ENCODE assay signal across 8 mouse cellular contexts in the genomic region with DNA sequence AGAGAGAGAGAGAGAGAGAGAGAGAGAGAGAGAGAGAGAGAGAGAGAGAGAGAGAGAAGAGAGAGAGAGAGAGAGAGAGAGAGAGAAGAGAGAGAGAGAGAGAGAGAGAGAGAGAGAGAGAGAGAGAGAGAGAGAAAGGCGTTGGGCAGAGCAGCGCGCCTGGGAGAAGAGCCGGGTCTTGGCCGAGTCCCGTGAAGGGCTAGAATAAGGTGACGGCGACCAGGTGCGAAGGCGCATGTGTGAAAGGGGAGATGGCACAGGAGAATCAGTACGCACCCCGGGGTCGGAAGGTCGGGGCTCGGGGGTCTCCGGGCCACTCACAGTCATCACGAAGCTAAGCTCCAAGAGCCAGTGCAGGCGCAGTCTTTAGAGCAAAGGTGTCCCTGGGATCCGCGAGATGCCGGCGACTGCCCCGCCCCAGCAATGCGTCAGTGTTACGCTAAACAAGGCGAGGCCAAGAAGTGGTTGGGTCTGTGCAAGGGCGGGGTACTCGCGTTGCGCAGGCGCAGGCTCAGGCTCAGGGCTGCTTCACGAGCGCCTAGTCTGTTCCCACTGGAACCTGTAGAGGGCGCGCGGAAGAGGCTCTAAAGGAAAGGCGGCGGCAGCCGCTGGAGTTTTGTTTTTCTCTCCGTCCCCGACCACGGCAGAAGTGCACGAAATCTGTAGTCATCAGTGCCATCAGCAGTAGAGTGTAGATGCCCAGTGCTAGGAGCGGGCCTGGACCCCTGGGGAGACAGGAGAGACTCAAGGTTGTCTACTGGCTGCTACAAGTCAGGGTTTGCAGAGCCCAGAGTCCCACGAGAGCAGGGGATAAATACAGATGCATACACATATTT. TPM values are rescaled to one million over a fixed set of nuclear protein-coding genes. Genes with fewer than 3 reads are reported as not detected.
DNase-seq lines count a peak whose midpoint lies in the region; ATAC-seq and TF ChIP-seq lines count a peak whose summit lies in the region.

No protein-coding gene starts in this region.

- peak overlapping the region; percentile 93 for H3K27ac ChIP-seq in heart, embryonic 13.5 days (replicated peaks)
- peak overlapping the region; percentile 87 for H3K27ac ChIP-seq in liver, embryonic 12.5 days
- H3K27ac ChIP-seq in stomach, embryonic 15.5 days: peak overlapping the region; percentile 93

- H3K9me3 ChIP-seq in erythroblast, embryonic 14.5 days (ENCODE audit: control insufficient read depth, low read length): no peaks in the 10 kb centered on the region
- H3K9me3 ChIP-seq in heart, embryonic 13.5 days: no peaks in the 10 kb centered on the region
- H3K9me3 ChIP-seq in liver, embryonic 12.5 days (replicated peaks): no peaks in the 10 kb centered on the region
- H3K9me3 ChIP-seq in stomach, embryonic 15.5 days: no peaks in the 10 kb centered on the region

- H3K79me2 ChIP-seq in C2C12 (ENCODE audit: control insufficient read depth, insufficient read depth): peaks cover 17% of the 10 kb centered on the region

- TF ChIP-seq POLR2A in brain, embryonic 14.5 days (IDR thresholded peaks at IDR 0.05; ENCODE audit: borderline replicate concordance, extremely low read depth, insufficient read depth, insufficient read length, poor library complexity, severe bottlenecking): peak; percentile 30; the same call in 1 of the 2 replicates

- H3K9ac ChIP-seq in heart, embryonic 13.5 days: peak overlapping the region; percentile 88
- peak overlapping the region; percentile 78 for H3K9ac ChIP-seq in liver, embryonic 12.5 days
- peak overlapping the region; percentile 41; the same call in 1 of the 2 replicates for H3K9ac ChIP-seq in stomach, embryonic 15.5 days

- H3K4me3 ChIP-seq in C2C12 (ENCODE audit: insufficient read depth, poor library complexity, severe bottlenecking): peak overlapping the region; percentile 44
- H3K4me3 ChIP-seq in erythroblast, embryonic 14.5 days (replicated peaks): peak overlapping the region; percentile 71
- H3K4me3 ChIP-seq in heart, embryonic 13.5 days: peak overlapping the region; percentile 72
- peak overlapping the region; percentile 69 for H3K4me3 ChIP-seq in liver, embryonic 12.5 days
- H3K4me3 ChIP-seq in stomach, embryonic 15.5 days (replicated peaks): peak overlapping the region; percentile 61

- peak overlapping the region; percentile 71 for H3ac ChIP-seq in C2C12 (ENCODE audit: control insufficient read depth, insufficient read length, low read depth)

- WGBS in heart, embryonic 13.5 days: under 1% methylated on average over 45 of the region's 45 CpGs
- WGBS in liver, embryonic 12.5 days (ENCODE audit: insufficient replicate concordance): under 1% methylated on average over 45 of the region's 45 CpGs
- WGBS in stomach, embryonic 15.5 days: under 1% methylated on average over 45 of the region's 45 CpGs

- H3K4me1 ChIP-seq in erythroblast, embryonic 14.5 days (ENCODE audit: control insufficient read depth): peaks cover 56% of the 10 kb centered on the region
- H3K4me1 ChIP-seq in heart, embryonic 13.5 days: peaks cover 49% of the 10 kb centered on the region
- peaks cover 41% of the 10 kb centered on the region for H3K4me1 ChIP-seq in liver, embryonic 12.5 days
- H3K4me1 ChIP-seq in stomach, embryonic 15.5 days: peaks cover 34% of the 10 kb centered on the region

- peaks cover 25% of the 10 kb centered on the region for H3K36me3 ChIP-seq in C2C12 (ENCODE audit: control insufficient read depth, insufficient read depth)
- H3K36me3 ChIP-seq in erythroblast, embryonic 14.5 days (ENCODE audit: control insufficient read depth): peaks cover 28% of the 10 kb centered on the region
- peaks cover 29% of the 10 kb centered on the region for H3K36me3 ChIP-seq in heart, embryonic 13.5 days
- peaks cover 32% of the 10 kb centered on the region for H3K36me3 ChIP-seq in liver, embryonic 12.5 days
- H3K36me3 ChIP-seq in stomach, embryonic 15.5 days: peaks cover 15% of the 10 kb centered on the region

- no peaks in the 10 kb centered on the region for H3K27me3 ChIP-seq in C2C12 (ENCODE audit: control insufficient read depth, insufficient read depth, insufficient read length)
- H3K27me3 ChIP-seq in erythroblast, embryonic 14.5 days (ENCODE audit: control insufficient read depth): no peaks in the 10 kb centered on the region
- no peaks in the 10 kb centered on the region for H3K27me3 ChIP-seq in heart, embryonic 13.5 days (replicated peaks)
- no peaks in the 10 kb centered on the region for H3K27me3 ChIP-seq in liver, embryonic 12.5 days (replicated peaks)
- no peaks in the 10 kb centered on the region for H3K27me3 ChIP-seq in stomach, embryonic 15.5 days (replicated peaks)

- peak overlapping the region; percentile 93 for H3K4me2 ChIP-seq in heart, embryonic 13.5 days
- H3K4me2 ChIP-seq in liver, embryonic 12.5 days: peak overlapping the region; percentile 89
- peak overlapping the region; percentile 90 for H3K4me2 ChIP-seq in stomach, embryonic 15.5 days

- peak; percentile 96 for ATAC-seq in heart, embryonic 13.5 days (ENCODE audit: extremely low read depth, insufficient number of reproducible peaks, low FRiP score, low TSS enrichment)
- ATAC-seq in liver, embryonic 12.5 days: peak; percentile 98
- ATAC-seq in stomach, embryonic 15.5 days (ENCODE audit: insufficient read depth, low FRiP score, low read depth): peak; percentile 98

- H3K79me3 ChIP-seq in C2C12 (ENCODE audit: low read depth): peaks cover 4% of the 10 kb centered on the region

- peak; percentile 40 for TF ChIP-seq CTCF in C2C12 (IDR thresholded peaks at IDR 0.05; ENCODE audit: control insufficient read depth, insufficient read depth, insufficient read length)
- TF ChIP-seq CTCF in brain, embryonic 14.5 days (IDR thresholded peaks at IDR 0.05; ENCODE audit: borderline replicate concordance, extremely low read depth, insufficient read depth, insufficient read length): peak; percentile 83

- peak; percentile 99 for DNase-seq in brain, embryonic 14.5 days (ENCODE audit: low read depth)
- DNase-seq in kidney, postnatal 10 days: peak; percentile 99
- peak; percentile 96 to 97 for DNase-seq in natural killer cell, adult 2 months (ENCODE audit: low spot score in 2 of 2)

TF ChIP-seq in C2C12, 6 proteins besides CTCF, POLR2A, EP300 and RAD21:
- no peak for TF ChIP-seq MAX (IDR thresholded peaks at IDR 0.05)
- no peak for TF ChIP-seq USF1 (IDR thresholded peaks at IDR 0.05; ENCODE audit: low read depth)
- no peak for TF ChIP-seq MYOG (IDR thresholded peaks at IDR 0.05; ENCODE audit: control insufficient read depth, extremely low read depth, insufficient read length)
- no peak for TF ChIP-seq FOSL1 (IDR thresholded peaks at IDR 0.05; ENCODE audit: insufficient read depth, low read length, poor library complexity, severe bottlenecking)
- TF ChIP-seq CEBPB (IDR thresholded peaks at IDR 0.05; ENCODE audit: low read depth): no peak
- no peak for TF ChIP-seq MYOD1 (IDR thresholded peaks at IDR 0.05; ENCODE audit: control insufficient read depth, insufficient read length, low read depth)

RNA-seq across cellular contexts. Expression of gene Unc45a, which starts 0.8 kb away (rescaled TPM):
- polyA plus RNA-seq in C2C12 (2012; fragmentation: generic; extraction: Trizol): 46.9 TPM
- 73.6 and 85.0 TPM in 2 replicates for polyA plus RNA-seq in brain, embryonic 14.5 days (2012; rRNA removed)
- 1.5 and 2.7 TPM in 2 replicates for polyA plus RNA-seq in erythroblast, embryonic 14.5 days (2012)
- polyA plus RNA-seq in heart, embryonic 13.5 days (2015; fragmentation: Nextera tagmentation; extraction: Ambion mirVana): 18.2 and 20.1 TPM in 2 replicates
- 17.1 and 17.3 TPM in 2 replicates for polyA plus RNA-seq in liver, embryonic 12.5 days (2016; fragmentation: Nextera tagmentation; extraction: Ambion mirVana)
- polyA plus RNA-seq in stomach, embryonic 15.5 days (2015; fragmentation: Nextera tagmentation; extraction: Ambion mirVana): 35.5 and 38.3 TPM in 2 replicates

RNA-seq across cellular contexts. Expression of gene Hddc3, which starts 2.9 kb away (rescaled TPM):
- 55.9 TPM for polyA plus RNA-seq in C2C12 (2012; fragmentation: generic; extraction: Trizol)
- polyA plus RNA-seq in brain, embryonic 14.5 days (2012; rRNA removed): 45.0 and 61.4 TPM in 2 replicates
- polyA plus RNA-seq in erythroblast, embryonic 14.5 days (2012): 1.4 and 1.8 TPM in 2 replicates
- polyA plus RNA-seq in heart, embryonic 13.5 days (2015; fragmentation: Nextera tagmentation; extraction: Ambion mirVana): 14.5 and 16.5 TPM in 2 replicates
- 5.1 and 6.8 TPM in 2 replicates for polyA plus RNA-seq in liver, embryonic 12.5 days (2016; fragmentation: Nextera tagmentation; extraction: Ambion mirVana)
- polyA plus RNA-seq in stomach, embryonic 15.5 days (2015; fragmentation: Nextera tagmentation; extraction: Ambion mirVana): 16.4 and 20.1 TPM in 2 replicates

RNA-seq across cellular contexts. Expression of gene Rccd1, which starts 15.8 kb away (rescaled TPM):
- 7.0 TPM for polyA plus RNA-seq in C2C12 (2012; fragmentation: generic; extraction: Trizol)
- polyA plus RNA-seq in brain, embryonic 14.5 days (2012; rRNA removed): 22.2 and 30.1 TPM in 2 replicates
- 0.21 and 0.34 TPM in 2 replicates for polyA plus RNA-seq in erythroblast, embryonic 14.5 days (2012)
- 7.3 and 7.8 TPM in 2 replicates for polyA plus RNA-seq in heart, embryonic 13.5 days (2015; fragmentation: Nextera tagmentation; extraction: Ambion mirVana)
- 5.1 and 5.6 TPM in 2 replicates for polyA plus RNA-seq in liver, embryonic 12.5 days (2016; fragmentation: Nextera tagmentation; extraction: Ambion mirVana)
- polyA plus RNA-seq in stomach, embryonic 15.5 days (2015; fragmentation: Nextera tagmentation; extraction: Ambion mirVana): 10.0 and 13.8 TPM in 2 replicates

RNA-seq across cellular contexts. Expression of gene Man2a2, which starts 31.2 kb away (rescaled TPM):
- polyA plus RNA-seq in C2C12 (2012; fragmentation: generic; extraction: Trizol): 21.5 TPM
- polyA plus RNA-seq in brain, embryonic 14.5 days (2012; rRNA removed): 59.9 and 78.3 TPM in 2 replicates
- 0.05 and 0.14 TPM in 2 replicates for polyA plus RNA-seq in erythroblast, embryonic 14.5 days (2012)
- polyA plus RNA-seq in heart, embryonic 13.5 days (2015; fragmentation: Nextera tagmentation; extraction: Ambion mirVana): 15.0 and 19.3 TPM in 2 replicates
- polyA plus RNA-seq in liver, embryonic 12.5 days (2016; fragmentation: Nextera tagmentation; extraction: Ambion mirVana): 5.8 and 6.5 TPM in 2 replicates
- 16.3 and 16.4 TPM in 2 replicates for polyA plus RNA-seq in stomach, embryonic 15.5 days (2015; fragmentation: Nextera tagmentation; extraction: Ambion mirVana)

RNA-seq across cellular contexts. Expression of gene Prc1, which starts 45.8 kb away (rescaled TPM):
- 55.1 TPM for polyA plus RNA-seq in C2C12 (2012; fragmentation: generic; extraction: Trizol)
- 37.3 and 62.3 TPM in 2 replicates for polyA plus RNA-seq in brain, embryonic 14.5 days (2012; rRNA removed)
- polyA plus RNA-seq in erythroblast, embryonic 14.5 days (2012): 3.0 and 4.6 TPM in 2 replicates
- 121 and 133 TPM in 2 replicates for polyA plus RNA-seq in heart, embryonic 13.5 days (2015; fragmentation: Nextera tagmentation; extraction: Ambion mirVana)
- 150 and 158 TPM in 2 replicates for polyA plus RNA-seq in liver, embryonic 12.5 days (2016; fragmentation: Nextera tagmentation; extraction: Ambion mirVana)
- 139 and 142 TPM in 2 replicates for polyA plus RNA-seq in stomach, embryonic 15.5 days (2015; fragmentation: Nextera tagmentation; extraction: Ambion mirVana)

Comparison
In these comparisons a context has a peak if more than half of its experiments do, and no peak if none do; other contexts are left out.
1. Peak in every context shown above with its lines: DNase-seq, ATAC-seq, H3K4me3 ChIP-seq and H3K27ac ChIP-seq.